Mouse (Mus musculus) layer of hippocampus, adult 9-11 months (tissue): ENCODE measurements around the gene Tceal9.

Experiments
- DNase-seq: peaks from one replicate; pipeline ENCODE4 v3.0.0; 2022

Tceal9 gene

DNA sequence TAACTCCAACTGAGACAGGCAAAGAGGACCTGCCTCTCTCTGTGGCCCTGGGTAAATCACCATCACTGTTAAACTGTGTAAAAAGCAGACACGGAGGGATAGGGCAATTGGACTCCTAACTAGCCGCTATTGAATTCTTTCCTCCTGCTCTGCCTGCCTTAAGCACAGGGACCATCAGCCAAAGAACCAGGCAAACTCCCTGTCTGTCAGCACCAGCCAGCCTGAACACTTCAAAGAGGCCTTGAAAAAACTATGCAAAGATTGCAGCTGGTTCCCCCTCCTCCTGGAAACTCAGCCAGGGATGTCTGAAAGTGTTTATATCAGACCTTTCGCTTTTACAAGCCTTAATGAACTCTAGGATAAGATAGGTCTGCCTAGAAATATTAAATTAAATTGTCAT lies 29.7 kb downstream of the Tceal9 start:
- DNase-seq: no peak

DNA sequence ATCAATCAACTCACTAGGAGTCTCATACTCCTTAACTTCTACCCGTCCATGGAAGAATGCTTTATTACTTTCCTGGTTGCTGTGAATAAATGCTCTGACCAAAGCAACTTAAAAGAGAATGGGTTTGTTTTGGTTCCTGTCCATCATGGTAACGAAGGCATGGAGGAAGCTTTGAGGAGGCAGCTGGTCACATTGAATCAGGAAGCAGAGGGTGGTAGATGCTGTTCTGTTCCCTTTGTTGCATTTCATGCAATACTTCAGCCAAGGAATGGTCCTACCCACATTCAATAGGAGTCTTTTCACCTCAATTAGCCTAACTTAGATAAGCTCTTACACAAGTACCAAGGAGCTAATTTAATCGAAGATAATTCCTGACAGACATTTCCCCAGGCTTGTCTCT lies 30.5 kb downstream of the Tceal9 start:
- no peak for DNase-seq

DNA sequence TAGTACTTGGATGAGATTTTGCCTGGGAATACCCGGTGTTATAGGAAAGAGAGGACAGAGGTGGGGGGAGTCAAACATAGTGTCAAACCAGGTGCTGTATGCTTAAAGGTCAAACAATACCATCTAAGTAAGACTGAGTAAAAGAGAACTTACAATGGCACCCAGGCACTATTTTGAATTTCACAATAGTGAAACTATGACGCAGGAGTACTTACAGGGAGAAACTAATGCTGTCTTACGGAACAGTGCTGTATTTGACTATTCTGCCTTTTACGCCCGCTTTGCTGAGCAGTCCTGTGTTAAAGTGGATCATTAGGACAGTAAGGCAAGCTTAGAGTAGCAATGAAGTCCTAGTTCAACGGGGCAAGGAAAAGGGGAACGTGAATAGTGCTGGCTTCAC lies 32.7 kb downstream of the Tceal9 start:
- no peak for DNase-seq

DNA sequence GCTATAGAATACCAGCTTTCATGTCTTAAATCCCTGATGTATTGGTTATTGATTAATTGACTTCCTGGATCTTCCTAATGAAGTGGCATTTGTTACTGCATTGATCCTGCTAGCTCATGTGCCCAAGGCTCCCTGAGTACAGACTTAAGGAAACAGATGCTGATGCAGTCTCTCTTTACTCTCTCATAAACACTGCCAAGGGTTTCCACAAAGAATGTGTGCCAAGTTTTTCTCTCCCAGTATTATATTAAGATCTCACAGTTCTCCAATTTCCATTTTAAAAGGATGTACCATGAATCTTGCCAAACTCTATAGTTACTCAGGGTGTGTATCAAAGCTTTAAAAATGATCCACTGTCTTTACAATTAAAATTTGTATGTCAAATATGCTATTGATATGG lies 33.5 kb downstream of the Tceal9 start:
- DNase-seq: no peak

DNA sequence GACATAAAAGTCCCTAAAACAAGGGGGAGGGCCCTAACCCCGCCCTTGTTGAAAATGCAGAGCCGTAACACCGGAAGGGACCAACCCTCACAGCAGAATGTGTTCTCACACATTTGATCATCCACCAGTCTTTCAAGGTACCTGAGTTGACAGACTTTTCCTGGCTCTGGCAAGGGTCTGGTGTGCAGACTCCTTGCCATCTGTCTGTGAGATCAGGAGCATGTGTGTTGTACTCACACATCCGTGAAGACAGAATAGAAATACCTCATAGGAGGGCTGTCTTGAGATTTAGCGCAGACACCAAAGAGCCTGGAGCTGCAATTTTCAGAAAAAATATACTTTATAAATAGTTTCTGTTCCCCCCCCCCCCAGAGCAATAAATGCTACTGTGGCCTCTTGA lies 34.5 kb downstream of the Tceal9 start:
- no peak for DNase-seq

DNA sequence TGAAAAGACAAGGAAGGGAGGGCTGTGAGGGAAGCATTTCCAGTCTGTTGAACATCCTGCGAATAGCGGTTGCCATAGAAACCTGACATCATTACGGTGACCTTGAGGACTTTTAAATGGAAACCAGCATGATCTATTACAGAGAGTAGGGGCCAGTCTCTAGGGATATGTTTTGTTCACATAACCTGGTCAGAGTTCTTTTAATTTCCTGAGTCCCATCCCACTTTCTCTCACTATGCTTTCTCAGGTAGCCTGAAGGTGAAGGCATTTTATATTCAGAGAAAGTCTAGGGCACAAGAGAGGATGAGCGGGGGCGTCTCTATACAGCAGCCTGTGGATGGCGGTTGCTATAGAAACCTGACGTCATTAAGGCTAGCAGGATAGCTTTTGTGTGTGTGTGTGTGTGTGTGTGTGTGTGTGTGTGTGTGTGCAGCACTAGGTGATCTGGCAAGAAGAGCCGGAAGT lies 46.0 kb downstream of the Tceal9 start:
- DNase-seq: peak; percentile 60
